Mouse (Mus musculus) mouse trophoblast stem cell (cell line): Measurements from ENCODE around the gene Lama5.
"Not testable (repeated sequence)": the region's sequence is repeated elsewhere in the genome, so short reads cannot be mapped to it uniquely, and the experiment has no call there.

Source experiments
- in situ Hi-C, 2 experiments: fragments of 300-500 bp; cut with MseI, MboI; formaldehyde crosslinking; loops; 2 replicates in 1 of 2; 3 replicates in 1 of 2; pipeline ENCODE4 v1.15.1; 2025

Lama5 gene

GRCm38 (mm10) chr2:180200681-180201080, 25.0 kb downstream of the Lama5 start:
- in situ Hi-C loops: no loop called here

GRCm38 (mm10) chr2:180198782-180199181, 26.9 kb downstream of the Lama5 start:
- in situ Hi-C loops: no loop called here

GRCm38 (mm10) chr2:180197323-180198037, 28.2 kb downstream of the Lama5 start:
- in situ Hi-C loops: no loop called here

GRCm38 (mm10) chr2:180196610-180197322, 28.9 kb downstream of the Lama5 start:
- in situ Hi-C loops: no loop called here

GRCm38 (mm10) chr2:180187362-180187761, 38.3 kb downstream of the Lama5 start:
- in situ Hi-C loops: no loop called here

GRCm38 (mm10) chr2:180185686-180186085, 40.0 kb downstream of the Lama5 start:
- in situ Hi-C loops: no loop called here

- in situ Hi-C loops: no loop called here
Observed at GRCm38 (mm10) chr2:180184752-180185109, 40.9 kb downstream of the Lama5 start.

GRCm38 (mm10) chr2:180184011-180184751, 41.5 kb downstream of the Lama5 start:
- in situ Hi-C loops: no loop called here

GRCm38 (mm10) chr2:180181542-180181941, 44.1 kb downstream of the Lama5 start:
- in situ Hi-C loops: no loop called here

- in situ Hi-C loops: no loop called here
Observed at GRCm38 (mm10) chr2:180175725-180176124, 49.9 kb downstream of the Lama5 start.

- in situ Hi-C loops: no loop called here
Observed at GRCm38 (mm10) chr2:180174121-180174520, 51.5 kb downstream of the Lama5 start.

- in situ Hi-C loops: not testable (repeated sequence)
Observed at GRCm38 (mm10) chr2:180173711-180174110, 51.9 kb downstream of the Lama5 start.

GRCm38 (mm10) chr2:180173163-180173562, 52.5 kb downstream of the Lama5 start:
- in situ Hi-C loops: no loop called here

GRCm38 (mm10) chr2:180172152-180172551, 53.5 kb downstream of the Lama5 start:
- in situ Hi-C loops: no loop called here

GRCm38 (mm10) chr2:180171522-180172070, 54.1 kb downstream of the Lama5 start:
- in situ Hi-C loops: no loop called here

GRCm38 (mm10) chr2:180170806-180171521, 54.7 kb downstream of the Lama5 start, which contains the start of gene Adrm1:
Adrm1 (plus strand) TSS chr2:180171485.
- in situ Hi-C loops: no loop called here

GRCm38 (mm10) chr2:180170151-180170805, 55.4 kb downstream of the Lama5 start:
- in situ Hi-C loops: no loop called here

GRCm38 (mm10) chr2:180166869-180167268, 58.8 kb downstream of the Lama5 start:
- in situ Hi-C loops: no loop called here

GRCm38 (mm10) chr2:180165855-180166254, 59.8 kb downstream of the Lama5 start:
- in situ Hi-C loops: no loop called here

GRCm38 (mm10) chr2:180158627-180159026, 67.0 kb downstream of the Lama5 start:
- in situ Hi-C loops: no loop called here

GRCm38 (mm10) chr2:180154796-180155195, 70.9 kb downstream of the Lama5 start:
- in situ Hi-C loops: no loop called here
